Mouse (Mus musculus) olfactory bulb, adult 2 months (tissue): ENCODE results near the gene Prrg2.

ENCODE experiments used
- CTCF ChIP-seq: fragments of 200-500 bp; IDR thresholded peaks from 2 replicates; pipeline ENCODE4 v1.5.1; 2012; ENCODE audit warnings: low read depth, mild to moderate bottlenecking, low read length, moderate library complexity; ENCODE audit not compliant: insufficient read depth
- POLR2A ChIP-seq: fragments of 200-500 bp; IDR thresholded peaks from 2 replicates; pipeline ENCODE4 v1.6.1; 2012; ENCODE audit warnings: mild to moderate bottlenecking, low read depth, low read length, moderate library complexity; ENCODE audit not compliant: insufficient read depth

GRCm38 (mm10) chr7:45056972-45057348 lies 5.5 kb downstream of the Prrg2 start:
- no peak for TF ChIP-seq CTCF
- no peak for TF ChIP-seq POLR2A
